7 mouse cellular contexts compared by ENCODE assay signal in the genomic region with DNA sequence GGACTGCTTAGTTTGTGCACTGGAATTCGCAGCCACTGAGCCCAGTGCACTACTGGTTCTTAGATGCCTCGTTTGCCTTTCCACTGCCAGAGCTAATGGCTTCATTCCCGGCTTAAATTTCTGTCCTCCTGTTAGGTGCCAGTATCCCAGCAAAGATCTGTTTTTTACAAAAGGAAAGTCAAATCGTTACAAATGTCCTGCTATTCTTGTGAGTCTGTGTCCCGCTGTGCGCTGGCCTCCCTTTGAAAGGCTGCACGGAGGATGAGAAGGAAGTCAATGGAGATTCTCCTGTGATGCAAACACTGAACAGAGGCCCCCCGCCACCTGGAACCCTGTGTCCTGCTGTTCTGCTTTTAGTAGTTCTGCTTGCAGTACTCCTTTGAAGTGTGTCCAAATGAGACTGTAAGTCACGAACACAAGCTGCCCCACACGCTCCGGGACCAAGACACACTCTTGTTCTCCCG.
A peak's percentile ranks its signal among the peaks of the same experiment; 100 is the strongest.
DNase-seq lines count a peak whose midpoint lies in the region; ATAC-seq and TF ChIP-seq lines count a peak whose summit lies in the region.

No protein-coding gene starts in this region.

- H3K36me3 ChIP-seq in heart, postnatal 0 days (replicated peaks; ENCODE audit: control insufficient read depth, insufficient read depth, low read length): no peaks in the 10 kb centered on the region
- no peaks in the 10 kb centered on the region for H3K36me3 ChIP-seq in midbrain, embryonic 13.5 days

- no peak overlapping the region for H3K27ac ChIP-seq in heart, postnatal 0 days (ENCODE audit: low read depth)
- no peak overlapping the region for H3K27ac ChIP-seq in midbrain, embryonic 13.5 days

- H3K4me1 ChIP-seq in heart, postnatal 0 days (ENCODE audit: control insufficient read depth, insufficient read depth): no peaks in the 10 kb centered on the region
- H3K4me1 ChIP-seq in midbrain, embryonic 13.5 days (replicated peaks): peaks cover 12% of the 10 kb centered on the region

- 8% methylated on average over 12 of the region's 12 CpGs for WGBS in heart, postnatal 0 days
- WGBS in midbrain, embryonic 13.5 days: 1% methylated on average over 12 of the region's 12 CpGs

- no peaks in the 10 kb centered on the region for H3K9me3 ChIP-seq in heart, postnatal 0 days (replicated peaks; ENCODE audit: control insufficient read depth, low read length)
- H3K9me3 ChIP-seq in midbrain, embryonic 13.5 days: no peaks in the 10 kb centered on the region

- peak overlapping the region; percentile 53 for H3K4me2 ChIP-seq in heart, postnatal 0 days (ENCODE audit: low read depth, low read length)
- H3K4me2 ChIP-seq in midbrain, embryonic 13.5 days (replicated peaks): peak overlapping the region; percentile 48

- peak; percentile 5 for DNase-seq in ovary, postnatal 36 days (ENCODE audit: low spot score)
- no peak for DNase-seq in ovary, adult 18-20 months (ENCODE audit: low spot score)
- DNase-seq in embryo, embryonic 11.5 days (ENCODE audit: low read depth, low spot score): peak; percentile 27
- no peak for DNase-seq in heart, postnatal 0 days (ENCODE audit: low spot score)
- no peak for DNase-seq in ovary, postnatal 14 days (ENCODE audit: low spot score)

- H3K4me3 ChIP-seq in heart, postnatal 0 days (ENCODE audit: low read depth, low read length): peak overlapping the region; percentile 25
- peak overlapping the region; percentile 24 for H3K4me3 ChIP-seq in midbrain, embryonic 13.5 days (replicated peaks)

- H3K9ac ChIP-seq in heart, postnatal 0 days (replicated peaks; ENCODE audit: low read depth, low read length): no peak overlapping the region
- 0 out of 2 replicates have a peak overlapping the region, but pooled peaks have one; percentile 11 for H3K9ac ChIP-seq in midbrain, embryonic 13.5 days (replicated peaks)

- no peaks in the 10 kb centered on the region for H3K27me3 ChIP-seq in heart, postnatal 0 days (ENCODE audit: control insufficient read depth, insufficient read depth, low read length)
- H3K27me3 ChIP-seq in midbrain, embryonic 13.5 days: peaks cover 69% of the 10 kb centered on the region

- no peak for ATAC-seq in heart, postnatal 0 days (ENCODE audit: insufficient read depth, low read depth)
- ATAC-seq in midbrain, embryonic 13.5 days: peak; percentile 86
- ATAC-seq in megakaryocyte-erythroid progenitor cell, adult 5-6 weeks (replicated peaks; ENCODE audit: low FRiP score, low TSS enrichment, poor library complexity, severe bottlenecking): no peak

- TF ChIP-seq EP300 in heart, postnatal 0 days (IDR thresholded peaks at IDR 0.05; ENCODE audit: low read depth): no peak

- no peak for TF ChIP-seq CTCF in heart, postnatal 0 days (IDR thresholded peaks at IDR 0.05; ENCODE audit: low read depth)

Comparison
In these comparisons a context has a peak if more than half of its experiments do, and no peak if none do; other contexts are left out.
1. DNase-seq: peak in ovary, postnatal 36 days (single experiment) and embryo, embryonic 11.5 days (single experiment); none in ovary, adult 18-20 months (single experiment), heart, postnatal 0 days (single experiment) and ovary, postnatal 14 days (single experiment).